Mouse (Mus musculus): Measurements from ENCODE around the gene Pdcd7. TPM values are rescaled to one million over a fixed set of nuclear protein-coding genes. Genes with fewer than 3 reads are reported as not detected.
A peak's percentile ranks its signal among the peaks of the same experiment; 100 is the strongest.

Gene Pdcd7
- total RNA-seq, 2 experiments from 2014 or later, result 28.0 to 29.1 TPM

DNA sequence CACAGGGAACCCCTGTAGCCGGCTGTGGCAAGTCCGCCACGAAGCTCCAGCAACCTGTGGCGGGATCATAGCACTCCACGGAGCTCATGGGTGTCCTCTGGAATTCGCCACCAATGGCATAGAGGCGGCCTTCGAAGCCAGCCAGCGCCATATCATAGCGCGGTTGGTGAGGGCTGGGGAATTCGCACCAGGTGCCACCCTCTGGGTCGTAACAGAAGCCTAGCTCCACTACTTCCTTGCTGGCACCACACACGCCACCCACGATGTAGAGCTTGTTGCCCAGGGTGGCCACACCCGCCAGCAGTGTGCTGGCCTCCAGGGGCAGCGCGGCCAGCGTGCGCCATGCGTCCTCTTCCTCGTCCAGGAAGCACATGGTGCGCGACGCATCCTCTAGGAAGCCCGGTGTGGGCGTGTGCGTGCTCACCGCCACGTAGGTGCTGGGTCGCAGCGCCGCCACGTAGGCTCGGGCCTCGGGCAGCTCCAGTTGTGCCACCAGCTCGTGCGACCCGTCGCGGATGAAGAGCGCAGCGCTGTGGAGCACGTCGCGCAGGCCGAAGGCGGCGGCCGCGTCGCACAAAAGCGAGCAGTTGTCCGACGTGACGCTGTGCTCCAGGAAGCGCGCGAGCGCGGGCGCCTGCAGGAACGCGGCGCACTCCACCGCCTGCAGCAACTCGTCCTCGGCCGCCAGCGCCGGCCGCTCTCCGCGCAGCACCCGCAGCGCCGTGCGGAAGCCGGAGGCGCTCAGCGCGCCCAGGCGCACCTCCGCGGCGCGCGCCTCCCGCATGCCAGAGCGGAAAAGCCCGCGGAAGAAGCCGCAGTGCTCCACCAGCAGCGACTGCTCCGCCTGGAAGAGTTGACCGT is 45.1 kb downstream of the Pdcd7 start:
- intact Hi-C loops (cut with DNase I), result no loop called here
- peak in 1 of 2 experiments; percentile 17 for DNase-seq (ENCODE audit: low spot score in 2 of 2)

DNA sequence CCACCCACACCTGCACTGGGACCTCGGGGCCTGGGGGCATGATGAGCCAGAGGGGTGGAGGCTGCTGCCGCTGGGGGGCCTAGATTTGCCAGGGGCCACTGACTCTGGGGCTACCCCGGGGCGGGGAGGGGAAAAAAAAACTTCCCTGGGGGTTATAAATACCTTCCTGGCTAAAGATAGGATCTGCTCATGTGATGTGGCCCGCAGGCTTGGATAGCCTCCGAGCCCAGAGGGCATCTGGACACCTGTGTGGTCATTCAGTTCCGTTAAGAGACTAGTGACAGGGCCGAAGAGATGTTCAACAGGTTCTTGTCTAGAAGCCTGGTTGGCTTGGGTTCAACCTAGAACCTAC is 45.7 kb downstream of the Pdcd7 start, which contains the start of gene Kbtbd13:
Gene Kbtbd13, minus strand, starts transcription at position 40 of the 352 bp plus-strand sequence.
- intact Hi-C loops (cut with DNase I), result no loop called here

DNA sequence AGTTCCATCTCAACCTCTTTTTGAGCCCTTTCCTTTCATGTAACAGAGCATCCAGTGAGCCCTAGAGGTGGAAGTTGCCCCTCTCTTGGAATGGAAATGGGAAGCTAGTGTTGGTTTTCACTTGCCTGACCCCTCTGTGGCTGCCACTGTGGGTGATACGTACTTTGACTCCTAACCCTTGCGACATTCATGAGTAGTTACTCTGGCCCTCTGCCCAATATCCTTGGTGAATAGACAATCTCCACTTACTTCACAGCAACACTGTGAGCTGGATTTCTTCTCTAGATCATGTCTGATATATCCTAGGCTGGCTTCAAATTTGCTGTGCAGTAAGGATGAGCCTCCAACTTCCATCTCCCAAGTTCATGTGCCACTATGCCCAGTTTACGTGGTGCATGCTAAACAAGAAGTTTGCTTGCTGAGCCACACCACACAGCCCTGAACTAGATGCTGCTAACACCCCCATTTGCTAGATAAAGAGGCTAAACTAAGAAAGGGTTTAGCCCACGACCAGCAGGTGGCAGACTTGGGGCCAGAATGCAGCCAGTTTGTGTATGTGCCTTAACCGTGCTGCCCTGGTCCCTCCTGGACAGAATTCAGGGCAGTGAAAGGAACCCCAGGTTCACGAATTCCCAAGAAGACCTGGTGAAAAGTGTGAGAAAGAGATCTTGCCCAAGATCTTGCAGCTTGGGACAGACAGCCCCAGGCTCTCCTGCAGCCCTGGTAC is 46.9 kb downstream of the Pdcd7 start:
- peak; percentile 46 to 65 for DNase-seq (ENCODE audit: low spot score in 2 of 2)
- intact Hi-C loops (cut with DNase I), result loop anchor here (1.0 kb wide), 1 partner anchor 40 kb away; no protein-coding TSS in a partner anchor

More for the DNA sequence above, 45.7 kb downstream of the Pdcd7 start, which contains the start of gene Kbtbd13:
- no peak for DNase-seq (ENCODE audit: low spot score in 2 of 2)

DNA sequence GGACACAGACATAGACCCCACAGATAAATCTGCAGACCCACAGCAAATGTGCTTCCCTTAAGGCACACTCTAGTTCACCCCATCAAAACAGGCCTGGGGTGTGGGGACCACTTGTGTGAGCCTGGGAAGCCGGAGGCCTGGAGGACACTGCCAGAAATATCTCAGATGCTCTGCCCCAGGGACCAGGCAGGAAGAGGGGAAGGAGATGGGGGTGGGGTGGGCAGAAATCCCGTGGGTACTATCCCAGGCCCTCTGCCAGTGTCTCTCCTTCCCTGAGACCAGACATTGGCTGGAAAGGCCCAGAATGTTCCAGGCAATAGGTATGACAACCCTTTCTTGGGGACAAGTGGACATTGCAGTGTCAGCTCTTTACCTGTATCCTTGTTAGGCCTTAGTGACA is 47.7 kb downstream of the Pdcd7 start:
- intact Hi-C loops (cut with DNase I), result loop anchor here (1.0 kb wide), 1 partner anchor 39 kb away; no protein-coding TSS in a partner anchor

DNA sequence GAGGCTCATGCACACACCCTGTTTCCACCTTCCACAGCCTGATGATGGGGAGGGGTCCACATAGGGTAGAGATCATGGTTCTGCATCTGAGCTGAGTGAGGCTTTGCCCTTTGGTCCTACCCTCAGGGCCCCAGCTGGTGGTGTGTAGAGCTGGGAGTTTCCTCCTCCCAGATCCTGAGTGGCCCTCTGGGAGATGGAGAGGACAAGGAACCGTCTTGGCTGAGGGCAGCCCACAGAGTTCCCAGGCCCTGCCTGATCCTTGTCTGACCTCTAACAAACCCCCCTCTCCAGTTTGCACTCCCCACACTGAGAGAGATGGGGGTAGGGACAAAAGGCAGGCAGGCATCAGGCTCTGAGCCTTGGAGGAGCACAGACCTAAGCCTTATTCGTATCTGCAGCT is 48.5 kb downstream of the Pdcd7 start:
- intact Hi-C loops (cut with DNase I), result no loop called here
- no peak for DNase-seq (ENCODE audit: low spot score in 2 of 2)

More for the DNA sequence above, 47.7 kb downstream of the Pdcd7 start:
- no peak for DNase-seq (ENCODE audit: low spot score in 2 of 2)

DNA sequence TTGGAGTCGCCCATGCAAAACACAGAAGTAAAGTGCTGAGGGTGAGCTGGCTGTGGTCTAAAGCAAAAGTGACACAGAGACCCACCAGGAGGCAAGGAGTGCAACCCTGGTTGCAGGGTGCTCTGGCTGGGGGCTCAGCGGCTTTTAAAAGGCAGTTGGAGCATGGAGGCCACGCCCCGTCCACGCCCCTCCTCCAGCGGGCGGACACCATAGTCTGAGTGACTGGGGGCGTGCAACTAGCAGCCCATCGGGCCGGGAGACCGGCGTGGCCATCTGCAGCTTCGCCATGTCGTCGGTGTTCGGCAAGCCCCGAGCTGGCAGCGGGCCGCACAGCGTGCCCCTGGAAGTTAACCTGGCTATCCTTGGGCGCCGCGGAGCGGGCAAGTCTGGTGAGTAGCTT is 52.4 kb downstream of the Pdcd7 start, which contains the start of gene Rasl12:
Gene Rasl12, plus strand, starts transcription at position 228 of the 400 bp plus-strand sequence.
- peak; percentile 26 to 28 for DNase-seq (ENCODE audit: low spot score in 2 of 2)
- intact Hi-C loops (cut with DNase I), result no loop called here

DNA sequence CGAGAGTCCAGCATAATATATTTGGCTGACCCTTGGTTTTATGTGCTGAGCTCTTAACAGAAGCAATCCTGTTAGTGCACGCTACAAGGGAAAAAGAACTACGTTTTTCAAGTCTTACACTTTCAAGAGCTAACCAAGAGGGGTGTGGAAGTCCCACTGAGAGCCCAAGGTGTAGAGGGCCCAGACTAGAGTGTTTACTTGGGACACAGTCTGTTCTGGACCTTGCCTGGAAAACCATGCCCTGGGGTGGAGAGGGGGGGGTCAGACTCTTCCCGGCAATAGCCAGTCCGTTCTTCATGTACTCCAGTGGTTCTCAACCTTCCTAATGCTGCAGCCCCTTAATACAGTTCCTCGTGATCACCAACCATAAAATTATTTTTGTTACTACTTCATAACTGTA is 54.0 kb downstream of the Pdcd7 start:
- no peak for DNase-seq (ENCODE audit: low spot score in 2 of 2)
- intact Hi-C loops (cut with DNase I), result no loop called here

DNA sequence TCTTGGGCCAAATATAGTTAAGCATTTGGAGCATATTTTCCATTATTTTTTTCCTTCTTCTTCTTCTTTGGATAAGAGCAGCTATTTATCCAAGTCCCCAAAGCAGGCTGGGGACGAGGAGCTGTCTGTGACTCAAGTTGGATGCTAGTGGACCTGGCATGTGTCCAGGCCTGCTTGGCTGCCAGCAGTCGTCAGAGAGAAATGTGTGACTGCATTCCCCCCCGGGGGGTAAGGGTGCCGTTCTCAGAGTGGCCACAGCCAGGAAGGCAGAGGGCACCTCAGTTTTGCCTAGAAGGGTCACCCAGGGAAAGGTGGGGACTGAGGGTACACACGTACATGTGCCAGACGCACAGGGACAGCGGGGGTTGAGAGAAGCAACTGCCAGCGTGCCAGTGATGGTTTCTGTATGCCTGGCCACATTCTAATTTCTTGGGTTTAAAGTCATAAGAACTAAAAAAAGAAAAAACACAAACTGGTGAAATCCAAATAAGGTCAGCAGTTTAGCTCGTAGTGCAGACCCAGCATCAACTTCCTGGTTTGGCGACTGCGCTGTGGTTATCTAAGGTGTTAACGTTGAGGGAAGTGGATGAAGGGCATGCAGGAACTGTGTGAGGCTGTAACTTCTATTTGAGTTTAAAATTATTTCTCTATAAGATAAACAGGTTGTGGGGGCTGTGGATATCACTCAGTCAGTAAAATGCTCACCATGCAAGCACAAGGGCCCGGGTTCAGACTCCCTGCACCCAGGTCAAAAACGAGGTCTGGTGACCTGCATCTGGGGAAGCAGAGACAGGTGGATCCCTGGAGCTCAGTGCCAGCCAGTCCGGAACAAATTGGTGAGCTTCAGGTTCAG is 58.7 kb downstream of the Pdcd7 start:
- peak; percentile 65 to 77 for DNase-seq (ENCODE audit: low spot score in 2 of 2)
- intact Hi-C loops (cut with DNase I), result no loop called here

DNA sequence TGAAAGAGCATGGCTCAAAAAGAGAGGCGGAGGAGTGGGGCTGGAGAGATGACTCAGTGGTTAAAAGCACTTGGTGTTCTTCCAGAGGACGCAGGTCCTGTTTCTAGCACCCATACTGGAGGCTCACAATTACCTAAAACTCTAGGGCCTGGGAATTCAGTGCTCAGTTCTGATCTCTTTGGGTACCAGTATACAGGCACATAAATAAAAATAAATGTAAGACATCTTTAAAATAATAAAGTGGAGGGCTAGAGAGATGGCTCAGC is 59.2 kb downstream of the Pdcd7 start:
- intact Hi-C loops (cut with DNase I), result no loop called here
- DNase-seq (ENCODE audit: low spot score in 2 of 2), result no peak

DNA sequence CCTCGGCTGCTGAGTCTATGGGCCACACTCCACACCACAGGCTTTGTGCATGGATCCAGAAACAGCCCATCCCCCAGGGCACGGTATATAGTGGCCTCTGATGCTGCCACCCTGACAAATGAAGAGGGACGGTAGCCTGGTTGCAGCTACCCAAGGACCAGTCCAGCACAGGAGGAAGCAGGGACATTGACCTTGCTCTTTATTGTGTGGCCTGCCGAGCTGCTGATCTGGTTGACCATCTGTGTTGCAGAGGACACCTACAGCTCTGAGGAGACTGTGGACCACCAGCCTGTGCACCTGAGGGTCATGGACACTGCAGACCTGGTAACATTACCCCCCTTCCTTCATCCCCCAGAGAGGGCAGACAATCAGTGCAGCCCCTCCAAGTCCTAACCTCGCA is 61.4 kb downstream of the Pdcd7 start:
- intact Hi-C loops (cut with DNase I), result no loop called here
- no peak for DNase-seq (ENCODE audit: low spot score in 2 of 2)

DNA sequence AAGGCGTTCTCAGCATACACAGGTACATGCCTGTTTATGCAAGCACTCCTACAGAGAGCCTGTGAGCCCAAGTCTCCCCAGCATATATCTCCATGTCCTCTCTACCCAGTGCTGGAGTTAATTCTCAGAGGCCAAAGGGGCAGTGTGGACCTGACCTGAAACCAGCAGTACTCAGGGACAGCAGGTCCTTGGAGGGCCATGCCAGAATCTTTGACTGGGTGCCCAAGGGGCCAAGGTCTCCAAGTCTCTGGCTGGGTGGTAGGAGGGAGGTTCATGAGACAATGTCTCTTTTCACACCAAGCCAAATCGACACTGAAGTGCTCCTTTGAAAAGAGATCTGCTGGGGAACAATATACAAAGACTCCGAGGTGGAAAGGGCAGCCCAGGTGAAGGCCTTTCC is 62.0 kb downstream of the Pdcd7 start:
- intact Hi-C loops (cut with DNase I), result no loop called here

DNA sequence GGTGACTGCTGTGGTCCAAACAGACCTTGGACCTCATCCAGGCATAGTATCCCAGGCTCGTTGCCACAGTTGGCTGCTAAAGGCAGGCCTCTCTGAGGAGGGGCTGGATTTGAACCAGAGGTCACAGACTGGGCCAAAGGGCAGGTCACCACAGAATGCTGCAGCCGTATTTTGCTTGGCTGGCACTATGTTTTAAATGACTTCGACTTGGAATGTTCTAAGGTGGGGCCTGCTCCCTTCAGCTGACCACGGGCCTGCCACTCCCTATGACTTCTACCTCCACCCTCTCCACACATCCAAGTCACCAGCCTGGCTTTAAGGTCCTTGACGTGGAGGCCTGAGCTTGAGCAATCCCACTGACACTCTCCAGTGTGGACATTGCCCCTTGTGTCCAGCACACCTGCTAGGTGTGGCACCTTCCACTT is 63.0 kb downstream of the Pdcd7 start:
- intact Hi-C loops (cut with DNase I), result no loop called here
- DNase-seq (ENCODE audit: low spot score in 2 of 2), result no peak

More for the DNA sequence above, 62.0 kb downstream of the Pdcd7 start:
- DNase-seq (ENCODE audit: low spot score in 2 of 2), result no peak

Other genes starting within 250 kb of the Pdcd7 start
- 10 to 100 TPM; 23.4 to 24.5 TPM for gene Igdcc4, start 244.6 kb upstream of the Pdcd7 start, total RNA-seq (2021)
- 1 to 10 TPM; 1.5 to 2.2 TPM for gene Igdcc3, start 204.9 kb upstream of the Pdcd7 start, total RNA-seq (2021)
- gene Parp16, start 150.8 kb upstream of the Pdcd7 start, total RNA-seq (2021), result 1 to 10 TPM; 3.3 to 3.6 TPM
- under 1 TPM; 0.07 to 0.09 TPM for gene Cilp, start 80.9 kb upstream of the Pdcd7 start, total RNA-seq (2021)
- gene Clpx, start 51.8 kb upstream of the Pdcd7 start, total RNA-seq (2021), result 10 to 100 TPM; 28.9 to 29.6 TPM
- gene Ubap1l, start 14.9 kb downstream of the Pdcd7 start, total RNA-seq (2021), result 1 to 10 TPM; 3.3 to 5.8 TPM
- under 1 TPM; 0.11 to 0.32 TPM for gene Kbtbd13, start 45.5 kb downstream of the Pdcd7 start, total RNA-seq (2021)
- 1 to 10 TPM; 2.7 to 3.4 TPM for gene Rasl12, start 52.4 kb downstream of the Pdcd7 start, total RNA-seq (2021)
- not detected for gene Slc51b, start 76.9 kb downstream of the Pdcd7 start, total RNA-seq (2021)
- gene Mtfmt, start 89.7 kb downstream of the Pdcd7 start, total RNA-seq (2021), result 10 to 100 TPM; 17.4 to 19.2 TPM
- gene Spg21, start 114.8 kb downstream of the Pdcd7 start, total RNA-seq (2021), result 10 to 100 TPM; 27.8 to 32.1 TPM
- 1 to 10 TPM; 2.8 to 3.7 TPM for gene Ankdd1a, start 174.1 kb downstream of the Pdcd7 start, total RNA-seq (2021)
- gene Plekho2, start 233.9 kb downstream of the Pdcd7 start, total RNA-seq (2021), result 10 to 100 TPM; 13.3 to 17.0 TPM
- under 1 TPM; 0.27 to 0.46 TPM for gene Pif1, start 241.1 kb downstream of the Pdcd7 start, total RNA-seq (2021)

Data from left cerebral cortex, postnatal 25 days (tissue).